Mouse (Mus musculus): ENCODE results near the gene Tsen15.

GRCm38 (mm10) chr1:152378311-152378710 lies 8.2 kb downstream of the Tsen15 start:
- TF ChIP-seq POLR2A (IDR thresholded peaks at IDR 0.05; ENCODE audit: insufficient read length, low read depth), result no peak
- TF ChIP-seq MAX (IDR thresholded peaks at IDR 0.05; ENCODE audit: low read depth), result no peak
- no peak for TF ChIP-seq MYOD1 (IDR thresholded peaks at IDR 0.05; ENCODE audit: control insufficient read depth in 1 of 3, insufficient read length in 2 of 3, low read depth in 2 of 3)
- TF ChIP-seq MYOG (IDR thresholded peaks at IDR 0.05; ENCODE audit: control insufficient read depth in 1 of 3, insufficient read depth in 1 of 3, insufficient read length in 2 of 3, low read depth in 2 of 3), result no peak
- no peak for TF ChIP-seq TCF3 (IDR thresholded peaks at IDR 0.05; ENCODE audit: insufficient read length, low read depth)
- no peak for TF ChIP-seq E2F4 (IDR thresholded peaks at IDR 0.05; ENCODE audit: insufficient read depth)
- no peak for TF ChIP-seq TCF12 (IDR thresholded peaks at IDR 0.05; ENCODE audit: insufficient read depth, poor library complexity, severe bottlenecking)
- TF ChIP-seq CEBPB (IDR thresholded peaks at IDR 0.05; ENCODE audit: insufficient read depth, poor library complexity, severe bottlenecking), result no peak
